Mouse (Mus musculus) bone marrow macrophage, adult 2 months (primary cell): ENCODE measurements around the gene Pafah1b3. TPM values are rescaled to one million over a fixed set of nuclear protein-coding genes. Genes with fewer than 3 reads are reported as not detected.
"Not testable (repeated sequence)": the region's sequence is repeated elsewhere in the genome, so short reads cannot be mapped to it uniquely, and the experiment has no call there.

ENCODE experiments used
- H3K27ac ChIP-seq: 2 replicates; pipeline ENCODE4 v1.5.1; 2012; ENCODE audit warnings: low read depth, low read length; ENCODE audit not compliant: insufficient read depth
- H3K4me1 ChIP-seq: 2 replicates; pipeline ENCODE4 v1.6.1; 2012; ENCODE audit warnings: low read length; ENCODE audit not compliant: control insufficient read depth, insufficient read depth
- H3K4me3 ChIP-seq: 2 replicates; pipeline ENCODE4 v1.5.1; 2012; ENCODE audit warnings: mild to moderate bottlenecking, low read length, moderate library complexity; ENCODE audit not compliant: insufficient read depth
- CTCF ChIP-seq: IDR thresholded peaks from 2 replicates; pipeline ENCODE4 v1.5.1; 2012; ENCODE audit warnings: low read depth, mild to moderate bottlenecking, low read length, moderate library complexity
- POLR2A ChIP-seq: IDR thresholded peaks from 2 replicates; pipeline ENCODE4 v1.6.1; 2012; ENCODE audit warnings: mild to moderate bottlenecking, low read depth, low read length, borderline replicate concordance
- polyA plus RNA-seq: library from polyadenylated mRNA; stranded (reverse); fragments of >200 nt; gene quantifications from 2 replicates; pipeline ENCODE4 v1.2.4, GENCODE M21; 2012; ENCODE audit not compliant: missing spikeins, insufficient read depth, insufficient read length

The Pafah1b3 gene
- polyA plus RNA-seq, 1 experiment: 35.5 TPM

- peak overlapping the region; percentile 85 for H3K27ac ChIP-seq
- TF ChIP-seq POLR2A: no peak
- TF ChIP-seq CTCF: no peak
- peak overlapping the region; percentile 79 for H3K4me3 ChIP-seq
- peaks cover 32% of the 10 kb centered on the region for H3K4me1 ChIP-seq
Observed at GRCm38 (mm10) chr7:25269545-25270271, 28.1 kb downstream of the Pafah1b3 start.

DNA sequence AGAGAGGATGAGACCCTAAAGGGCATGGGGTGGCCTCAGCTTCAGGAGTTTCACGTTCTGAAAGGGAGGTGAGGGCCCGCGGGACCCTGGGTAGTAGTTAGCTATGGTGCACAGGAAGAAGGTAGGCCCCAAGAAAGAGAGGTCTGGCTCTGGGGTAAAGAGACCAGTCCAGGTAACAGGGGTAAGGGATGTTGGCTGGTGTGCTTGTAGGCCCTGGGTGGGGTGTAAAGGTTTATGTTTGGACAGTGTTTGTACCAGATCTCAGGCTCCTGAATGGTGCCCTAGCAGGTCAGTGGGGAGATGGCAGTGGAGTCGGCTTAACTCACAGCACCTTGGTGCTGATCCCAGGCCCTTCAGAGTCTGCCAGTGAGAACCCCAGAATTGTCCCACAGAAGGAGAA is 28.8 kb downstream of the Pafah1b3 start:
- H3K27ac ChIP-seq: peak overlapping the region; percentile 85
- TF ChIP-seq CTCF (no peak), POLR2A (no peak)
- peak overlapping the region; percentile 79 for H3K4me3 ChIP-seq
- H3K4me1 ChIP-seq: peaks cover 26% of the 10 kb centered on the region

GRCm38 (mm10) chr7:25268588-25268987 is 29.2 kb downstream of the Pafah1b3 start:
- peak overlapping the region; percentile 79 for H3K4me3 ChIP-seq
- TF ChIP-seq CTCF: no peak
- TF ChIP-seq POLR2A: no peak
- peaks cover 24% of the 10 kb centered on the region for H3K4me1 ChIP-seq
- H3K27ac ChIP-seq: peak overlapping the region; percentile 85

DNA sequence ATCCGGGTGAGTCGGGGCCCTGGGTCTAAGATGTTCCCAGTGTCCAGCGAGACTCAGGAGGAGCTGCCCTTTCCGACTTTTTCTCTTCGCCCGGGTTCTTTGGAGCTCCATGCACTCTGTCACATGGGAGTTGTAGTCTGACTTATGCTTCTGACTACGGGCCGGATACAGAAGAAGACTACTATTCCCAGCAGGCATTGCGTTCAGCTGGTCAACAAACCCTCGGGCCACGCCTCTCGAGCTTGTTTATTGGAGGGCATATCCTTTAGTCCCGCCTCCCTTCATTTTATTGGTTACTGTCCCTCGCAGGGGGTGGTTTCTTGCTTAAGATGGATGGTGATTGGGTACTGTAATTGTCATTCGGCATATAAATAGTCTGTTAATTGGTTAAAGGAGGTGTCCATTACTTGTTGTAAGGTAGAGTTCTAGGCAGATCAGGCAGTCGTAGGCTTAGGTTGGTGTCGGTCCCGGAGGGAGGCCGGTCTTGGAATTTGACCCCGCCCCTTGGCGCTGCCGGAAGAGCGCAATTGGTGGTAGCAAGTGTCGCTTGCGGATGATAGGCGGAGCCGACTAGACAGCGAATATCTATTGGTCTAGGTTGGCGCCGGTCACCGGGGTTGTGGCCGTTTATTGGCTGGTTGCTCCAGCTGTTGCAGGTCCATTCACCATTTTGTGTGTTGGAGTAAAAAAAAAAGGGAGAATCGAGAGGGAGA is 29.9 kb downstream of the Pafah1b3 start:
- peak overlapping the region; percentile 91 for H3K27ac ChIP-seq
- no peak for TF ChIP-seq POLR2A
- TF ChIP-seq CTCF: no peak
- H3K4me3 ChIP-seq: peak overlapping the region; percentile 84
- H3K4me1 ChIP-seq: peaks cover 24% of the 10 kb centered on the region

DNA sequence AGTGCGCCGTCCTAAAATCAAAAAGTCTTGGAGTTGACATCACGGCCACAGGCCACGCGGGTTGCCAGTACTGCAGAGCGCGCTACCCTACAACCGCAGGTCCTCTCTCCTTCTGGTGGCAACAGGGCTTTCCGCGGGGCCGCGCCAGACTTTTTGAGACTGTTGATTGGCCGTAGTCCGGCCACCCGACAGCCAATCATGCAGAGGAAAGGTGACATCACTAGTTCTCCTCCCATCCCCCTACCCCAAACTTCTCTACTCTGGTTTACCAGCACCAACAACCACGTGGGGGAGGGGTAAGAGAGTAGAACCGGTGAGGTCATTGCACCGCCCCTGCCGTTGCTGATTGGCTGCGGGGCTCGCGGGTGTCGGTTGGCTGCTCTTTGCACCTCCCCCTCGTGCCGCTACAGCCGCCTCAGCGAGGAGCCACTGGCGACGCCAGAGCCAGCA is 30.5 kb downstream of the Pafah1b3 start, which contains the start of gene Cic:
Gene Cic, plus strand, starts transcription at position 404 of the 450 bp plus-strand sequence.
- no peak for TF ChIP-seq CTCF
- no peak for TF ChIP-seq POLR2A
- H3K4me1 ChIP-seq: peaks cover 24% of the 10 kb centered on the region
- peak within 1 kb of the TSS; percentile 84 for H3K4me3 ChIP-seq

GRCm38 (mm10) chr7:25266180-25266962 is 31.4 kb downstream of the Pafah1b3 start:
- H3K4me3 ChIP-seq: no peak overlapping the region
- TF ChIP-seq CTCF: no peak
- no peak for TF ChIP-seq POLR2A
- no peak overlapping the region for H3K27ac ChIP-seq
- H3K4me1 ChIP-seq: peaks cover 24% of the 10 kb centered on the region

More for the DNA sequence above, 30.5 kb downstream of the Pafah1b3 start, which contains the start of gene Cic:
- peak within 1 kb of the TSS; percentile 91 for H3K27ac ChIP-seq

DNA sequence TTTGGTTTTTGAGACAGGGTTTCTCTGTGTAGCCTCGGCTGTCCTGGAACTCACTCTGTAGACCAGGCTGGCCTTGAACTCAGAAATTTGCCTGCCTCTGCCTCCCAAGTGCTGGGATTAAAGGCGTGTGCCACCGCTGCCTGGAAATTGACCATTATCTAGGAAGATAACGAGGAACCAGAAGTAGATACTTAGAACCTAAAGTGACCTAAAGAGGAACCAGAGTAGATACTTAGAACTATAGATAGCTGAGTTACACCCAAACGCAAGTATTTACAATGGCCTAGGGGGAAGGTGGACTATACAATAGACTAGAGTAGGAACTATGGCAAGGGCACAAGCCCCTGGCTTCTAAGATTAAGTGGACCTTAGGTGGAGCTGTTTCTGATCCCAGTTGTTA is 32.0 kb downstream of the Pafah1b3 start:
- not testable (repeated sequence) for H3K4me3 ChIP-seq, H3K27ac ChIP-seq
- H3K4me1 ChIP-seq: peaks cover 24% of the 10 kb centered on the region

DNA sequence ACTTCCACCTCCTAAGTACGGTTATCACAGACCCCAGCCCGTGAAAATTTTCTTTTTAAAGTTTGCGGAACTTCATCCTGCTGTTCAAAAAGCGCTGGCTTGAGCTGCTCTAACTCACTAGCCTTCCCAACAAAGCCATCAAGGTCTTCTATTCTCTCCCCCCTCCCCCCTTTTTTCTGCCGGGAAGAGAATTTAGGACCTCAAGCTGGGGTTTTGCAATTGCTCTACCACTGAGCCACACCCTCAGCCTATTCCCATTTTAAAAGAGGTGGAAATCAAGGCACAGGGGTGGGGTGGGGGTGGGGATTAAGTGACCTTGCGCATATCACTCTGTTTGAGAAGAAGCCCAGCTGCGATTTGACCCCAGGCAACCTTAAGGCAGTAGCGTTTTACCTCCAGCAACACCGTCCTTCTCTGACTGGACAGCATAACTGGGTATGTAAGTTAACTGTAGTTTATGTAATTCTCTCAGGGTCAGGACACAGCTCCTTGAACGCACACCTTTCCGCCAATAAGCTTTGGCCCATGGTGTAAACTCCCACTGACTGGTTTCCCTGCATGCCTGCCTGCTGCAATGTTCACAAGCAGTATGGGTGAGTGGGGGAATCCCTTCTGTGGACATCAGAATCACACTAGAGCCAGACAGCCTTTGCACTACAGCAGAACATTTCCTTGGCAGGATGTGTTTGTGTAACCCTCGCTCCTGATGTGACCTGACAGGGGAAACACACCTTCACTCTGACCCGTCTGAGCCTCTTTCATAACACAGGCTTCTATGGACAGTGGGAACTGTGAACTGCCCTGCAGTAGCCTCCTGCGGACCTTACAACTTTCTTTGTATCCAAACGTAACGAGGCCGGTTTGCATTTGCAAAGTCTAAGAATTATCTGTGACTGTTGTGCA is 33.6 kb downstream of the Pafah1b3 start:
- TF ChIP-seq POLR2A (no peak), CTCF (no peak)
- H3K4me1 ChIP-seq: peaks cover 15% of the 10 kb centered on the region
- H3K27ac ChIP-seq: no peak overlapping the region
- no peak overlapping the region for H3K4me3 ChIP-seq

DNA sequence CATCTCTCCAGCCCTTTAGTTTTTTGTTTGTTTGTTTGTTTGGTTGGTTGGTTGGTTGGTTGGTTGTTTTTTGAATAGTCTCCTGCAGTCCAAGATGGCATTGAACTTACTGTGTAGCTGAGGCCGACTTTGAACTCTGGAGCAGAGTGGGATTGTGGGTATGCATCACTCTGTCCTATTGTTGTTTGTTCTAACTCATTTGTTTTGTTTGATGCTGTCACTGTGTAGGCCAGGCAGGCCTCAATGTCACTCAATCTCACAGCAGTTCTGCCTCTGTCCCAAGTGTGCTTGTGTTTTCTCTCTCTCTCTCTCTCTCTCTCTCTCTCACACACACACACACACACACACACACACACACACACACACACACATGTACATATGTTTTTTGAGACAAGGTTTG is 35.9 kb downstream of the Pafah1b3 start:
- no peak overlapping the region for H3K27ac ChIP-seq
- TF ChIP-seq CTCF: no peak
- no peak for TF ChIP-seq POLR2A
- H3K4me1 ChIP-seq: peaks cover 10% of the 10 kb centered on the region
- no peak overlapping the region for H3K4me3 ChIP-seq
